Mouse (Mus musculus) testis, postnatal 14 days (tissue): ENCODE results near the gene Prss45.

Experiments
- DNase-seq: peaks from one replicate; pipeline ENCODE4 v3.0.0; 2021; ENCODE audit warnings: low spot score

Gene Prss45

GRCm38 (mm10) chr9:110857781-110858472, 23.5 kb downstream of the Prss45 start, which contains the start of gene Prss50:
Prss50 (plus strand) TSS chr9:110857967.
- DNase-seq = peak; percentile 68

GRCm38 (mm10) chr9:110858523-110858922, 24.1 kb downstream of the Prss45 start:
- DNase-seq = no peak

- DNase-seq = no peak
Observed at GRCm38 (mm10) chr9:110858967-110859596, 24.7 kb downstream of the Prss45 start.

- peak; percentile 60 for DNase-seq
Observed at GRCm38 (mm10) chr9:110871030-110871429, 36.6 kb downstream of the Prss45 start.

GRCm38 (mm10) chr9:110873681-110874659, 39.6 kb downstream of the Prss45 start:
- DNase-seq = no peak

GRCm38 (mm10) chr9:110874660-110875191, 40.3 kb downstream of the Prss45 start:
- DNase-seq = no peak

GRCm38 (mm10) chr9:110875288-110875695, 40.9 kb downstream of the Prss45 start:
- DNase-seq = no peak

- no peak for DNase-seq
Observed at GRCm38 (mm10) chr9:110877353-110877752, 43.0 kb downstream of the Prss45 start.

GRCm38 (mm10) chr9:110877888-110878287, 43.5 kb downstream of the Prss45 start:
- peak; percentile 82 for DNase-seq

- DNase-seq = peak; percentile 76
Observed at GRCm38 (mm10) chr9:110879191-110879920, 45.0 kb downstream of the Prss45 start, which contains the start of gene Als2cl. Als2cl (plus strand) TSS chr9:110879870.

GRCm38 (mm10) chr9:110879998-110880561, 45.7 kb downstream of the Prss45 start, which contains the start of gene Tmie:
Tmie (minus strand) TSS chr9:110880113.
- peak; percentile 73 for DNase-seq

GRCm38 (mm10) chr9:110880772-110881171, 46.4 kb downstream of the Prss45 start:
- no peak for DNase-seq

- DNase-seq = no peak
Observed at GRCm38 (mm10) chr9:110881953-110882352, 47.6 kb downstream of the Prss45 start.

GRCm38 (mm10) chr9:110887388-110888303, 53.3 kb downstream of the Prss45 start:
- no peak for DNase-seq

- no peak for DNase-seq
Observed at GRCm38 (mm10) chr9:110888935-110889334, 54.5 kb downstream of the Prss45 start.

GRCm38 (mm10) chr9:110890026-110890783, 55.8 kb downstream of the Prss45 start:
- no peak for DNase-seq
